Mouse (Mus musculus): ENCODE results near the gene Pomgnt1.

DNA sequence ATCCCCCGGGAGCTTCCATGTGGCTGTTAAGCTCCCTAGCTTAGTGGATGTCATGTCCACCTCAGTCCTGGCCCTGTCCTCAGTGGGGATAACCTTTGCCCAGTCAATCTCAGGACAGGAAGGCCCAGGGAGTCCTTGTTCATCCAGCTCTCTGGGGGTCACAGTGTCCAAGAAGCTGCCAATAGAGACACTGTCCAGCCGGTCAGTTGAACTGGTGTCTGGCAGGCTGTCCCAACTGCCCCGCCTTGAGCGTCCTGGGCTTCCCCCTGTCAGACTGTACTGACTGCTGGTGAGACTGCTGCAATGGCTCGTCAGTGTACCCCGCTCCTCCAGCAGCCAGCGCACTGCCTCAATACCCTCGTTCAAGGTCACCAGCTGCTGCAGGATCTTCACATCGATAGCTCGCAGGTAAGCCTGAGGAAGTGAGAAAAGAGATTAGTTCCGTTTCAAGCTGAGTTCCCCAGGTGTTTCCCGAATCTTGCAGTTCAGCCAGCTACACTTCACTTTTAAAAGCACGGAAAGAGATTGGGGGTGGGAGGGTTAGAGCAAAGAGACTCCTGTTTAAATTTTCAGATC, 13.9 kb downstream of the Pomgnt1 start:
- TF ChIP-seq CTCF (IDR thresholded peaks at IDR 0.05; ENCODE audit: borderline replicate concordance, control insufficient read depth, extremely low read depth, insufficient read depth, low read length, poor library complexity) (no peak), POLR2A (IDR thresholded peaks at IDR 0.05; ENCODE audit: control insufficient read depth, extremely low read depth, insufficient read depth, low read length, poor library complexity) (no peak)
